Mouse (Mus musculus): ENCODE measurements around the gene Pik3r2.

- no peak for TF ChIP-seq GATA1 (IDR thresholded peaks at IDR 0.05; ENCODE audit: borderline replicate concordance, low read length)
- TF ChIP-seq FLI1 (IDR thresholded peaks at IDR 0.05; ENCODE audit: low read length): no peak
Observed at GRCm38 (mm10) chr8:70750128-70750680, 26.3 kb downstream of the Pik3r2 start.
